Mouse (Mus musculus) kidney, adult 18-20 months (tissue): ENCODE data around the gene Dnajc30.
"Not testable (repeated sequence)": the region's sequence is repeated elsewhere in the genome, so short reads cannot be mapped to it uniquely, and the experiment has no call there.

ENCODE experiments used
- DNase-seq: peaks from one replicate; pipeline ENCODE4 v3.0.0; 2021

Gene Dnajc30

DNA sequence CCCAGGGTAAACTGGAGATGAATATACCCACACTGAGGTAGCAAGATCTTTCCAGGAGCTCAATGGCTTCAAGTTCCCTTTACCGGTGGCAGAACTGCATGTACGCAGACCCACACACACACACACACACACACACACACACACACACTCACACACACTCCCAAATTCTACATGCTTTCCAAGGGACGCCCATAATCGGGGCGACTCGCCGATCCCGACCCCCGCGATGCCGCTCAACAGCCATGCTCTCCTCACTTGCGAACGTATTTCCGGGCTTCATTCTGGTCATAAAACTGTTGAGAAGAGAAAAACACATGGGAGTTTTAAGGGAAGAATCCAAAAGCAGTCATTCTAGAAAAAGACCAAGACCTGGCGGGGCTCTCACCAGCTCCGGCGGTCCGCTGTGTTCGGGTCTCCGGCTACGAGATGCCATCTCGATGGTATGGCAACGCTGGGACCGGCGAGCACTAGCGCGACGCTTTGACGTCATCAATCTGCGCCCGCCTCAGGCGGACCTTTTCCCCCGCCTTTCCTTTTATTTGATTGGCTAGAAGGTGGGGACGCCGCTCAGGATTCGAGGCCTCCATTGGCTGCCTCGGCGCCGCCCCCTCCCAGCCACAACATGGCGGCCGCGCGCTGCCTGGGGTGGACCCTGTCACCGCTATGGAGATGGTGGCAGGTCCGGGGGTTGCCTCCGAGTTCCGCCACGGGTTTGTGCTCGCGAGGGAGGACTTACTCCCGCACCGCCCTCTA, at the start of gene Dnajc30:
Gene Dnajc30 (plus strand): TSS at position 574 of the 753 bp plus-strand sequence.
- peak; percentile 97 for DNase-seq

DNA sequence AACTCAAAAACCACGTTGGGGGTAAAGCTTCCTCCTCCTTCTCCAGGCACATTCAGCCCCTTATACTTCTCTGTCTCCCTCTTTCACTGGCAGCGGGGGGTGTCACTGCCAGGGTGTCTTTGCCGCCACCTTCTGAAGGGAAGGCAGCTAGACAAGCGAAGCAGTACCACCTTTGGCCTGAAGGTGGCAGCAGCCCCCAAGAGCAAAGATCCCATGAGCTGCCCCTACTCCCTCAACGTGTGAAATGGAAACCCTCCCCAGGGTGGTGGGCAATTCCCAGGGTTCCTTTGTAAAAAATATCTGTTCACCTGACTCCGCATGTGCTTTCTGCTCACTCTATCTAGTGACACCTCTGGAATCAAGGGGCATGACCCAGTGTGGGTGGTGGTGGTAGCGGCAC, 48.5 kb upstream of the Dnajc30 start:
- DNase-seq, result peak; percentile 92

DNA sequence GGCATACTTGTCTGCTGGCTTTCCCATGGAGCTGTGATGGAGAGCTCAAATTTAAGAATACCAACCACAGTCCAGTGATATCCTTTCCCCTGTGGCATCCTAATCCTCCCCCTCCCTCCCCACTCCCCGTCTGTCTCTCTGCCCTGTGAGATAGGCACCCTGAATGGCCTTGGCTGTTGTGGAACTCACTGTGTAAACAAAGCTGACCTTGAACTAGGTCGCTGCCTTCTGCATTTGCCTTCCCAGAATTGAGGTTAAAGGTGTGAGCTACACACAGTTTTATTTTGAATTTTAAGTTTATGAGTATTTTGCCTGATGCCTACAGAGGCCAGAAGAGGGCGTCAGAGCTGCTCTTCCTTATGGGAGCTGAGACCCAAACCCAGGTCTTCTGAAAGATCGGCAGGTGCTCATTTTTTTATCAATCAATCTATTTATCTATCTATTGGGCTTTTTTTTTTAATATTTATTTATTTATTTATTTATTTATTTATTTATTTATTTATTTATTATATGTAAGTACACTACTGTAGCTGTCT, 47.7 kb upstream of the Dnajc30 start:
- no peak for DNase-seq

- peak; percentile 87 for DNase-seq
Measured at GRCm38 (mm10) chr5:135021814-135022213, 42.2 kb upstream of the Dnajc30 start.

DNA sequence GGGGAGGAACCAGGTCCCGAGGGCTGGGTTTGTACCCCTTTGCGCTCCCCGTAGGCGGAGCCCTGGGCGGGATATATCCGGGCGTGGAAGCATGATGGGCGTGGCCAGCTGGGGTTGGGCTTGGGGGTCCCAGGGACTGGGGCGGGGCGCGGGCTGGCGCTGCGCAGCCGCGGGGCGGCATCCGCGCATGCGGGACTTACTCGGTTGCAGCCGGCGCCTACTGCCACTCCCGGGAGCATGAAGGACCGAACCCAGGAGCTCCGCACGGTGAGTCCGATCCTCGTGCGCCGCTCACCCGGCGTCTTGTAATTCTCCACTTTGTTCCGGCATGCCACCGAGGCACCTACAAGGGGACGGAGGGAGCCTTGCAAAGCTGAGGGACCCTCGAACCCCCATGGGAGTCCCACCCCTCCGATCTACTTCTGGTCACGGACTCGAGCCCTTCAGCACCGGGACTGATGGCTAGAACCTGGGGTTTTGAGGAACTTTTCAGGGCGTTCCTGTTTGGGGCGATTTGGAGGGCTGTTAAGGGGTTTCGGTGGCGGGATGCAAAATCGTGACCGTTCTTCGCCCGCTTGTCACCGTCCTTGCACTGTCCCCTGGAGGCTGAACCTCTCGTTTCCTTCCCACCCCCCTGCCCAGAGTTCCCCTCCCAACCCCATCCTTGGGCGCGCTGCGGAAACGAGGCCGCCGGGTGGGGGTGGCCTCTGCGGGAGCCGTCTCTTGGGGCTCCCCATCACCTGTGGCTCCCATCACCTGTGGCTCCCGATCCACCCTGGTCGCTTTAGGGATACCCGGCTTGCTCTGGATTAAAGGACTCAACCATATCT, 40.4 kb upstream of the Dnajc30 start, which contains the start of gene Stx1a:
Gene Stx1a (plus strand): TSS at position 139 of the 830 bp plus-strand sequence.
- DNase-seq, result peak; percentile 82

GRCm38 (mm10) chr5:135024665-135025224, 39.3 kb upstream of the Dnajc30 start:
- DNase-seq, result no peak

DNA sequence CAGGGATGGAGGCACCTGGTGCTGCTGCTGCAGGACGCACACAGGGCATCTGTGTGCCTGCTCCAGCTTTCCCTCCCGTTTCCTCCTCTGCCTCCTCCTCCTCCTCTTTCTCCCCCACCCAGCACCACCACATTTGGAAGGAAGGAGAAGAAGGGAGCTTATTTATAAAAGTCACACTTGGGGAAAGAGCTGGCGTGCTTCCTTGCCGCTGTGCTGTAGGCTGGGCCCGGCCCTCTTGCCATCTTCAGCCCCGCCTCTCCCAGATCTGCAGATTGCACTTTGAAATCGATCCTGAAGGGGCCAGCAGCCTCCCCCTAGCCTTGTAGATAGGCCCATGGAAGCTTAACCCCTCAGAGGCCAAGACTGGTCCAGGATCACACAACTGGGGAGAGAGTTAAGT, 38.1 kb upstream of the Dnajc30 start:
- no peak for DNase-seq

- DNase-seq, result peak; percentile 42
Measured at GRCm38 (mm10) chr5:135029007-135029854, 34.8 kb upstream of the Dnajc30 start.

GRCm38 (mm10) chr5:135032581-135032980, 31.4 kb upstream of the Dnajc30 start:
- no peak for DNase-seq

DNA sequence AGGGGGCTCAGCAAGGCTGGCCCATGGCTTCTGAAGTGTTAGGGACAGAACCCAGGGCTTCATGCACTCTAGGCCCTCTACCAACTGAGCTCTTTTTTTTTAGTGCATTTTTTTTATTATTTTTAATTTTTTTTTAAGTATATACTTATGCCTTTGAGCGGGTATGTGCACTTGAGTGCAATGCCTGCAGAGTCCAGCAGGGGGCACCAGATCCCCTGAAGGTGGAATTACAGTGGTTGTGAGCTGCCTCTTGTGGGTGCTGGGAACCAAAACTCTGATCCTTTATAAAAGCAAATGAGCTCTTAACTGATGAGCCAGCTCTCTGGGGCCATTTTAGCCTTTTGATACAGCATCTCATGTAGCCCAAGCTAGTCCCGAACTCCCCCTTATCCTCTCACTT, 29.4 kb upstream of the Dnajc30 start:
- DNase-seq, result no peak

GRCm38 (mm10) chr5:135035608-135036359, 28.2 kb upstream of the Dnajc30 start:
- DNase-seq, result peak; percentile 26

GRCm38 (mm10) chr5:135037946-135038345, 26.1 kb upstream of the Dnajc30 start:
- no peak for DNase-seq

DNA sequence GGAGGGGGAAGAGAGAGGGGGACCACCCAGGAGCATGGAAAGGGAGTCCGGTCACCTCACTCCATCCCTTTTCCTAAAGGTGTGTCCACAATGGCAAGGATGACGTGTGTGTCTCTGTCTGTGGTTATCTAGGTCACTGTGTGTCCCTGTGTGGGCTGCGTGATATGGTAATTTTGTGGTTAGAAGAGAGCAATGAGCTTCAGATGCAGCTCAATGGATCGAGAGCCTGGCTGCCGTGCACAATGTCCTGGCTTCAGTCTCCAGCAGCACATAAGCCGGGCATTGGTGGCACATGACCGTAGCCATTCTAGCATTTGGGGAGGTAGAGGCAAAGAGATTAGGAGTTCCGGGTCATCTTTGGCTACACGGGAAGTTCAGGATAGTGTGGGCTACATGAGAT, 24.5 kb upstream of the Dnajc30 start:
- DNase-seq, result no peak

DNA sequence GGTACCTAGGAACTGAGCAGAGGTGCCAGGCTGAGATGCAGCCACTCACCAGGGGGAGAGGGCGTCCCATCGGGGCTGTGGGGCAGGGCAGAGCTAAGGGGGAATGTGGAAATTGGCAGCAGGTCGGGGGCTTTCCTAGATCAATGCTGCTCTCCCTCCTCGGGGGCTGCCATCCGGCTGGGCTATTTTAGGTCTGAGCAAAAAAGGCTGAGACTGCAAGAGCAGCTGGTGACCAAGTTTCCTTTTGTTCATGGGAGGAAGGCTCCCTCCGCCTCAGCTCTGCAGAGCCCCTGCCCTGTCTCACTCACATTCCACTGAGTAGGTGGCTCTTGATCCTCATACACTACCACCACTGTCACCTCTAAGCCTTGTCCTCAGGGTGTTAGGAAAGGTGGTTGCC, 23.9 kb upstream of the Dnajc30 start:
- no peak for DNase-seq

GRCm38 (mm10) chr5:135040777-135041176, 23.2 kb upstream of the Dnajc30 start:
- no peak for DNase-seq

DNA sequence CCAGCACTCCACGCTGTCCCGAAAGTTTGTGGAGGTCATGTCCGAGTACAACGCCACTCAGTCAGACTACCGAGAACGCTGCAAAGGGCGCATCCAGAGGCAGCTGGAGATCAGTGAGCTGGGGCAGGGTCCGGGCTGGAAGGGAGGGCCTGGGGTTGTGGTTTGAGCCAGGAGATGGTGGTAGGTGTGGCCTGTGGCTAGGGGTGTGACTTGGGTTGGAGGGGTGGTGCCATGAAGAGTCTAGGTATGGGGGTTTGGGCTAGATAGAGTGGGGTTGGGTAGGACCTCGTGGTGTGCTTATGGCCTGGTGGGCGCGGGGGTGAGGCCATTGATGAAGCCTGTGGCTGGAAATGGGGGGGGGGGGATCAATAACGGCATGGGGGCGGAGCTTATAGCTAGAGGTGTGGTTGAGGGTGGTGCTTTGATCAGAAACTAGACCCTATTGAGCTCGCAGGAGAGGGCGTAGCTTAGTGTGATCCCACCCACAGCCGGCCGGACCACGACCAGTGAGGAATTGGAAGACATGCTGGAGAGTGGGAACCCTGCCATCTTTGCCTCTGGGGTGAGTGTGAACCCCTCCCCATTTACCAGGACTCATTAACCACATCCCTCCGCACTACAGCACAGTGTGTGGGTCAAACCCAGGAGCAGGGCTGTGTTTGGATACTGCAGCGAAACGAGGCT, 21.8 kb upstream of the Dnajc30 start:
- no peak for DNase-seq

GRCm38 (mm10) chr5:135044575-135044974, 19.4 kb upstream of the Dnajc30 start:
- no peak for DNase-seq

DNA sequence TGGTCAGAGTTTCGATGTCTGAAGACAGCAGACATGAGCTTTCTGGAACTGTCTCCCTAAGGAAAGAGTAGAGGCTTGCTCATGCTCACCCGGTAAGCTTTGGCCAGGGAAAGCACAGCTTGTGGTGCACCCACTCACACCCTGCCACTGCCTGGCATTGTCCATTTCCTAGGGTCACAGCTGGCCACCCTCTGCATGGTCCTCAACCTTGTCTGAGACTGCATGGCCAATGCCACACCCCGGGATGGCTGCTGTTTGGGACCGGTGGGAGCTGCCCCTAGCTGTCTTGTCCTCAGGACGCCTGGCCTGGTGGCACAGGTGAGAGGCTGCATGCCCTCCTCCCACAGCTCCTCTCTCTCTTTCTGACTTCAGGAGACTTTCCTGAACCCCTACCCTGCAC, 15.5 kb upstream of the Dnajc30 start:
- no peak for DNase-seq

- not testable (repeated sequence) for DNase-seq
Measured at GRCm38 (mm10) chr5:135049268-135049667, 14.7 kb upstream of the Dnajc30 start.

GRCm38 (mm10) chr5:135053356-135053755, 10.6 kb upstream of the Dnajc30 start:
- no peak for DNase-seq

DNA sequence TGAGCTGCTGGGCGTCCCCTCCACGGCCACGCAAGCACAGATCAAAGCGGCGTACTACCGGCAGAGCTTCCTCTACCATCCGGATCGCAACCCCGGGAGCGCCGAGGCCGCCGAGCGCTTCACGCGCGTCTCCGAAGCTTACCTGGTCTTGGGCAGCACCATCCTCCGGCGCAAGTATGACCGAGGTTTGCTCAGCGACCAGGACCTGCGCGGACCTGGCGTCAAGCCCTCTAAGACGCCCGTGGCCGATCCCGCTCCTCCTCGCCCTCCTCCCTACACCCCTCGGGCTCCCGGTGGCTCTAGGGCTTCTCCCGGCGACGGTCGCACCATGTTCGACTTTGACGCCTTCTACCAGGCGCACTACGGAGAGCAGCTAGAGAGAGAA, 372 bp downstream of the Dnajc30 start:
- DNase-seq, result no peak
